Mouse (Mus musculus): ENCODE results near the gene AA986860.

- TF ChIP-seq CTCF (IDR thresholded peaks at IDR 0.05; ENCODE audit: low read depth) (no peak), EP300 (optimal IDR thresholded peaks at IDR 0.05) (no peak)
Observed at GRCm38 (mm10) chr1:130738551-130739106, 6.9 kb downstream of the AA986860 start.
